Comparison of ENCODE assay signal across 9 mouse cellular contexts in the genomic region with DNA sequence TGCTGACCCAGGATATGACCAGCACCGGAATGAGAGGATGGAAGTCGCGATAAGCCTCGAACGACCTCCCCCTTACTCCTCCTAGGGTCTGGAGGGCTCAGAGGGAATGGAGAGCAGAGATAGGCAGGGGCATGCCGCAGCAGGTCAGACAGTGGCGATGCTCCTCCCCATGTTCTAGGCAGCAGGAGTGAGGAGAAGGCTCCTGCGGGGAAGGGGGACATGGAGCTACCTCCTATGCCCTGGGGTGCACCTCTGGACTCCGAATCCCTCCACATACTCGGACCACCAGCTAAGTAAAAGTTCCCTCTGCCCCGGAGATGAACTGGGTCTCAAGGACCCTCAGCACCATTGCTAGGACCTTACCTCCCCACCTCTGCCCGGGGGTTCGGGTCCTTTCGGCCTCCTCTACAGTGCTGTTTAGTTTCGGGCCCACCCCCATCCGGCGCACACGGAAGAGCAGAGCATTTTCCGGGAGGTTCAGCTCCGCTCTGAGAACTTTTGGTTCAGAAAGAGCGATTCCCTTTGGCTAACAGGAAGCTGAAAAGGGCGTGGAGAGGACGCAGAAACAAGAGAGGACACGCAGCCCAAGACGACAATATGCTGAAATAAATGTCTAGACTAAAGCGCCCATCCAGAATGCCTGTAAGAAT. TPM values are rescaled to one million over a fixed set of nuclear protein-coding genes. Genes with fewer than 3 reads are reported as not detected.
DNase-seq lines count a peak whose midpoint lies in the region; ATAC-seq and TF ChIP-seq lines count a peak whose summit lies in the region.
"Had no signal": no experiment of that assay in that cellular context is flagged by ENCODE, and none has a peak within 500 bp of the region (broad histone marks: within the 10 kb centered on the region; RNA-seq: fewer than 3 reads in every experiment).

No protein-coding gene starts in this region.

- peak; percentile 29; the same call in 1 of the 2 replicates for ATAC-seq in embryonic facial prominence, embryonic 11.5 days (replicated peaks; ENCODE audit: insufficient number of reproducible peaks, low FRiP score, low TSS enrichment, low read depth)
- peak; percentile 28; the same call in 1 of the 2 replicates for ATAC-seq in limb, embryonic 13.5 days (ENCODE audit: low FRiP score, low read depth)
- peak; percentile 65; the same call in 1 of the 2 replicates for ATAC-seq in midbrain, embryonic 12.5 days (ENCODE audit: low FRiP score, low read depth)
- no peak for ATAC-seq in granulocyte monocyte progenitor cell, adult 5-6 weeks (replicated peaks; ENCODE audit: poor library complexity, severe bottlenecking)

- peak overlapping the region; percentile 61 for H3K9ac ChIP-seq in embryonic facial prominence, embryonic 11.5 days (replicated peaks; ENCODE audit: low read length)
- peak overlapping the region; percentile 83 for H3K9ac ChIP-seq in limb, embryonic 13.5 days
- H3K9ac ChIP-seq in midbrain, embryonic 12.5 days (replicated peaks): peak overlapping the region; percentile 75

- peak overlapping the region; percentile 77 for H3K27ac ChIP-seq in gastrocnemius, adult 2 months
- no peak overlapping the region for H3K27ac ChIP-seq in embryonic facial prominence, embryonic 11.5 days (replicated peaks; ENCODE audit: low read depth, low read length)
- no peak overlapping the region for H3K27ac ChIP-seq in limb, embryonic 13.5 days
- no peak overlapping the region for H3K27ac ChIP-seq in midbrain, embryonic 12.5 days (replicated peaks)

- intact Hi-C loops in gastrocnemius, adult 2 months (cut with DNase I): loop anchor here (5.0 kb wide), 1 partner anchor 53 kb away; no protein-coding TSS in a partner anchor
- intact Hi-C loops in heart, postnatal 36 days (cut with DNase I): no loop called here

- peak; percentile 23 for DNase-seq in gastrocnemius, adult 2 months
- no peak for DNase-seq in gastrocnemius, adult 8-10 months (ENCODE audit: low spot score in 2 of 2)
- peak; percentile 26 for DNase-seq in embryonic facial prominence, embryonic 11.5 days (ENCODE audit: low spot score)
- DNase-seq in heart, postnatal 36 days: peak; percentile 29 to 31
- no peak for DNase-seq in c-Kit-positive CD71-positive TER-119-positive erythroid progenitor cells, embryonic 14.5 days (ENCODE audit: low spot score)

- no peaks in the 10 kb centered on the region for H3K36me3 ChIP-seq in embryonic facial prominence, embryonic 11.5 days (replicated peaks; ENCODE audit: control insufficient read depth, insufficient read depth, low read depth, low read length)
- H3K36me3 ChIP-seq in limb, embryonic 13.5 days: no peaks in the 10 kb centered on the region
- no peaks in the 10 kb centered on the region for H3K36me3 ChIP-seq in midbrain, embryonic 12.5 days
- H3K36me3 ChIP-seq: G1E had no signal

- no peak for TF ChIP-seq CTCF in gastrocnemius, adult 2 months (IDR thresholded peaks at IDR 0.05)

- H3K4me3 ChIP-seq in gastrocnemius, adult 2 months: peak overlapping the region; percentile 74
- H3K4me3 ChIP-seq in embryonic facial prominence, embryonic 11.5 days (ENCODE audit: low read depth, low read length): peak overlapping the region; percentile 54
- peak overlapping the region; percentile 72 for H3K4me3 ChIP-seq in limb, embryonic 13.5 days
- H3K4me3 ChIP-seq in midbrain, embryonic 12.5 days: peak overlapping the region; percentile 52

- H3K9me3 ChIP-seq in embryonic facial prominence, embryonic 11.5 days (replicated peaks; ENCODE audit: control insufficient read depth, low read length): no peaks in the 10 kb centered on the region
- H3K9me3 ChIP-seq in limb, embryonic 13.5 days: no peaks in the 10 kb centered on the region
- H3K9me3 ChIP-seq in midbrain, embryonic 12.5 days: no peaks in the 10 kb centered on the region

- peaks cover 4% of the 10 kb centered on the region; the same call in 1 of the 2 replicates for H3K4me1 ChIP-seq in embryonic facial prominence, embryonic 11.5 days (ENCODE audit: control insufficient read depth, insufficient read depth, low read length)
- peaks cover 17% of the 10 kb centered on the region for H3K4me1 ChIP-seq in limb, embryonic 13.5 days
- peaks cover 18% of the 10 kb centered on the region for H3K4me1 ChIP-seq in midbrain, embryonic 12.5 days

- peak overlapping the region; percentile 94 for H3K4me2 ChIP-seq in embryonic facial prominence, embryonic 11.5 days (ENCODE audit: low read depth, low read length)
- peak overlapping the region; percentile 96 for H3K4me2 ChIP-seq in limb, embryonic 13.5 days (replicated peaks)
- peak overlapping the region; percentile 98 for H3K4me2 ChIP-seq in midbrain, embryonic 12.5 days (replicated peaks)

- WGBS in embryonic facial prominence, embryonic 11.5 days: 2% methylated on average over 26 of the region's 26 CpGs
- 3% methylated on average over 26 of the region's 26 CpGs for WGBS in limb, embryonic 13.5 days
- WGBS in midbrain, embryonic 12.5 days: 1% methylated on average over 24 of the region's 26 CpGs

- no peaks in the 10 kb centered on the region for H3K27me3 ChIP-seq in embryonic facial prominence, embryonic 11.5 days (ENCODE audit: control insufficient read depth, insufficient read depth, low read length)
- peaks cover 17% of the 10 kb centered on the region for H3K27me3 ChIP-seq in limb, embryonic 13.5 days
- peaks cover 49% of the 10 kb centered on the region for H3K27me3 ChIP-seq in midbrain, embryonic 12.5 days

RNA-seq across cellular contexts. Expression of a gene that starts 7.1 kb away (rescaled TPM):
- 1 to 10 TPM; 2.8 to 3.3 TPM for total RNA-seq in gastrocnemius, adult 2 months (2021)
- 1 to 10 TPM; 1.3 to 2.6 (median 1.9) TPM for total RNA-seq in gastrocnemius, adult 8-10 months (2022)
- 1.2 and 1.3 TPM in 2 replicates for polyA plus RNA-seq in embryonic facial prominence, embryonic 11.5 days (2014; fragmentation: Nextera tagmentation; extraction: Ambion mirVana)
- 1 to 10 TPM; 6.7 to 7.0 TPM for total RNA-seq in heart, postnatal 36 days (2021)
- polyA plus RNA-seq in limb, embryonic 13.5 days (2015; fragmentation: Nextera tagmentation; extraction: Ambion mirVana): 1.1 and 1.2 TPM in 2 replicates
- polyA plus RNA-seq in midbrain, embryonic 12.5 days (2016; fragmentation: Nextera tagmentation; extraction: Ambion mirVana): 1.6 and 1.8 TPM in 2 replicates
- total RNA-seq in granulocyte monocyte progenitor cell, adult 5-6 weeks (2014; fragmentation: Nextera tagmentation): 1.0 and 1.5 TPM in 2 replicates
- 1.3 and 1.5 TPM in 2 replicates for total RNA-seq in granulocyte monocyte progenitor cell, adult 5-6 weeks (2017)
- polyA plus RNA-seq: G1E had no signal

Comparison
In these comparisons a context has a peak if more than half of its experiments do, and no peak if none do; other contexts are left out.
1. DNase-seq: peak in gastrocnemius, adult 2 months (single experiment), embryonic facial prominence, embryonic 11.5 days (single experiment) and heart, postnatal 36 days (2 of 2); none in gastrocnemius, adult 8-10 months (0 of 2) and c-Kit-positive CD71-positive TER-119-positive erythroid progenitor cells, embryonic 14.5 days (single experiment).
2. Peak in every context shown above with its lines, with median percentiles within 50 percentile points of each other: H3K4me3 ChIP-seq, H3K4me2 ChIP-seq and H3K9ac ChIP-seq.